Mouse (Mus musculus): ENCODE results near the gene Lgmn. TPM values are rescaled to one million over a fixed set of nuclear protein-coding genes. Genes with fewer than 3 reads are reported as not detected.

Lgmn gene
- polyA plus RNA-seq, 1 experiment from 2014 or later, result 47.2 TPM

DNA sequence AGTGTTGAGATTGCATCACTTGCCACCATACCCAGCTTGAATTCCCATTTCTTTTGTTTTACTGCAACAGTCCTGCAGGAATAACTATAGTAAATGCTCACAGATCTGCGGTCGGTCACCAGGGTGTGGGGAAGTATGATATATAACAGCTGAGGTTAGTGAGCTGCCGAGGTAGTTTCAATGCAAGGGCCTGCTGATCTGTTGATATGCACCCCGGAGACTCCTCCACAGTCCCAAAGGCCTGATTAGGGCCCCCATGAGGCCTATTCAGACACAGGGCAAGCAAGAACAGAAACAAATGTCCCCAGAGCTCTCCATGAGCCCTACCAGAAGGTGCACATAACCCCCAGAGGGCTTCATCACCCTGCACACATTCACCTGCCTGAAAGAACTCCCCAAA lies 9.4 kb downstream of the Lgmn start:
- no peak overlapping the region for H3K4me3 ChIP-seq
- ATAC-seq, result peak; percentile 53

DNA sequence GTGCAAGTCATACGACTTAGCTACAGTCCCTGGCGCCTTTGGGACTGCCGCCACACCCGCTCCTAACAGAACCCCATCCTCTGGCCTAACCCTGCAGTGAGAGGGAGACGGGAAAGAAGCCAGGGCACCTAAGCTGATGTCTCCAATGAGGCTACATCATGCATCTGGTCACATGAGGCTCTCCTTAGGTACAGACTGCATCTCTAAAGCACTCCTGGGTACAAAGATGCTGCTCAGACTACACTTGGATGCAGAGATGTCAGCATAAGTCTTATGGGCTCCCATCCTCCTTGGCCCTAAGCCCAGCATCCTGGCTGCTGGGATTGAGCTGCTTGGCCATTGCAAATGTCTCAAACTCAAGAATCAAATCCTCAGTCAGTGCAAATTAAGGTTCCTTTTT lies 10.0 kb downstream of the Lgmn start:
- H3K4me2 ChIP-seq, result 0 out of 2 replicates have a peak overlapping the region, but pooled peaks have one; percentile 18
- no peaks in the 10 kb centered on the region for H3K36me3 ChIP-seq
- no peak overlapping the region for H3K9ac ChIP-seq
- H3K4me1 ChIP-seq, result peaks cover 40% of the 10 kb centered on the region
- H3K27me3 ChIP-seq (replicated peaks), result no peaks in the 10 kb centered on the region
- H3K4me3 ChIP-seq, result no peak overlapping the region
- H3K9me3 ChIP-seq (replicated peaks), result no peaks in the 10 kb centered on the region
- no peak overlapping the region for H3K27ac ChIP-seq
- 76% methylated on average over 5 of the region's 5 CpGs for WGBS (ENCODE audit: insufficient replicate concordance)
- ATAC-seq, result no peak

More for the DNA sequence above, 9.4 kb downstream of the Lgmn start:
- peak overlapping the region; percentile 18; the same call in 1 of the 2 replicates for H3K4me2 ChIP-seq
- H3K9me3 ChIP-seq (replicated peaks), result no peaks in the 10 kb centered on the region
- no peak overlapping the region for H3K27ac ChIP-seq
- H3K27me3 ChIP-seq (replicated peaks), result no peaks in the 10 kb centered on the region
- H3K36me3 ChIP-seq, result no peaks in the 10 kb centered on the region
- no peak overlapping the region for H3K9ac ChIP-seq
- peaks cover 38% of the 10 kb centered on the region for H3K4me1 ChIP-seq
- 27% methylated on average over 4 of the region's 4 CpGs for WGBS (ENCODE audit: insufficient replicate concordance)

- Histone ChIP-seq H3K4me2 (peak overlapping the region; percentile 42), H3K9me3 (replicated peaks) (no peaks in the 10 kb centered on the region), H3K27ac (peak overlapping the region; percentile 86), H3K27me3 (replicated peaks) (no peaks in the 10 kb centered on the region), H3K36me3 (no peaks in the 10 kb centered on the region), H3K9ac (no peak overlapping the region), H3K4me1 (peaks cover 56% of the 10 kb centered on the region), H3K4me3 (no peak overlapping the region)
- WGBS (ENCODE audit: insufficient replicate concordance), result 27% methylated on average over 7 of the region's 7 CpGs
- peak; percentile 99 for ATAC-seq
These were observed 13.3 kb downstream of the Lgmn start for GRCm38 (mm10) chr12:102426285-102426684.

GRCm38 (mm10) chr12:102425048-102425578 lies 14.5 kb downstream of the Lgmn start:
- H3K27ac ChIP-seq, result no peak overlapping the region
- no peaks in the 10 kb centered on the region for H3K27me3 ChIP-seq (replicated peaks)
- no peaks in the 10 kb centered on the region for H3K9me3 ChIP-seq (replicated peaks)
- H3K4me1 ChIP-seq, result peaks cover 59% of the 10 kb centered on the region
- no peak for ATAC-seq
- H3K36me3 ChIP-seq, result no peaks in the 10 kb centered on the region
- H3K4me3 ChIP-seq, result no peak overlapping the region
- 59% methylated on average over 4 of the region's 4 CpGs for WGBS (ENCODE audit: insufficient replicate concordance)
- no peak overlapping the region for H3K9ac ChIP-seq
- no peak overlapping the region for H3K4me2 ChIP-seq

- Histone ChIP-seq H3K27me3 (replicated peaks) (no peaks in the 10 kb centered on the region), H3K4me2 (no peak overlapping the region), H3K4me3 (no peak overlapping the region), H3K27ac (no peak overlapping the region), H3K9ac (no peak overlapping the region), H3K4me1 (peaks cover 60% of the 10 kb centered on the region), H3K36me3 (no peaks in the 10 kb centered on the region), H3K9me3 (replicated peaks) (no peaks in the 10 kb centered on the region)
- no peak for ATAC-seq
- 56% methylated on average over 2 of the region's 2 CpGs for WGBS (ENCODE audit: insufficient replicate concordance)
These were observed 15.2 kb downstream of the Lgmn start for GRCm38 (mm10) chr12:102424456-102424855.

DNA sequence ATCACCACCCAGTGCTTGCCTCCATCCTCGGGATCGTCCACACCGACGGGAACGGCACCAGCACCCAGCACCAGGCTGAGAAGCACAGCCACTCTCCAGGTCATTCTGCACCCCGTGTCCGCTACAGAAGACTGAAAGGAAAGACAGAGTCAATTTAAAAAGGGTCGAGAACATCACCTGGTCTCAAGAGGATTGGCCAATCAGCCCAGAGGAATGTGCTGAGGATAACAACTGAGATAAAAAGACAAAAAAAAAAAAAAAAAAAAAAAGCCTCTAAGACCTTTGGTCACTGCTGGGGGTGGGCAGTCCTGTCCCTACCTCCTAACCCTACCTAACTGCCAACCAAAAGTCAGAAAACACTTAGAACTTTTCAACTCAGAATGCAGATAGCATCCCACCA lies 16.0 kb downstream of the Lgmn start:
- Histone ChIP-seq H3K27me3 (replicated peaks) (no peaks in the 10 kb centered on the region), H3K27ac (no peak overlapping the region), H3K9ac (no peak overlapping the region), H3K4me3 (no peak overlapping the region), H3K36me3 (no peaks in the 10 kb centered on the region), H3K4me2 (no peak overlapping the region), H3K4me1 (peaks cover 65% of the 10 kb centered on the region), H3K9me3 (replicated peaks) (no peaks in the 10 kb centered on the region)
- no peak for ATAC-seq
- 79% methylated on average over 8 of the region's 8 CpGs for WGBS (ENCODE audit: insufficient replicate concordance)

DNA sequence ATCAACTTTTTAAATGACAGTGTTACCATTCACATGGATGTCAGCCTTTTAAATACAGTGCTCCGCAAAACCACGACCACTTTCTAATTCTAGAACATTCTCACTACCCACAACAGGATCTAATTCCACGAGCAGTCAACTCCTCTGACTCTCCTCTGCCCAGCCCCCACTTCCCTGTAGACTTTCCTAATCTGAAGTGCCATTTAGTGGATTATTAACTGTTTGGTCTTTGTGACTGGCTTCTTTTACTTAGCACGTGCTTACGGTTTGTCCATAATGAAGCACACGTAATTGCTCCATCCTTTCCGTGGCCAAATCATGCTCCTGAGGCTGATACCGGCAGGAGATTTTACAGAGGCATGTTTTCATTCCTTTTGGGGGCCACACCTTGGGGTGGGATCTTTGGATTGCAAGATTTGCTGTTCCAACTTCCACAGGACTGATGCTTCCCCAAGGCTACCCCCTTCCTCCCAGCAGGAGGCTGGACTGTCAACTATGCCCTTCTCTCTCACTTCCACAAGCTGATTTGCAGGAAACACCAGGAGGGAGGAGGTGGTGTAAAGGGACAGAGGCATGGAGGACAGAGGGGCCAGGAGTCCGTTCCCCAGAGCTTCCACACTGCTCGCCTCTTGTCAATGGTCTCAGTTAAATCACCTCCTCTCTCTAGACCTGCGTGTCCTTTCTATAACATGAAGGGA lies 16.8 kb downstream of the Lgmn start:
- Histone ChIP-seq H3K4me3 (no peak overlapping the region), H3K27me3 (replicated peaks) (no peaks in the 10 kb centered on the region), H3K9ac (no peak overlapping the region), H3K27ac (no peak overlapping the region), H3K9me3 (replicated peaks) (no peaks in the 10 kb centered on the region), H3K4me1 (peaks cover 65% of the 10 kb centered on the region), H3K4me2 (no peak overlapping the region), H3K36me3 (no peaks in the 10 kb centered on the region)
- 75% methylated on average over 11 of the region's 11 CpGs for WGBS (ENCODE audit: insufficient replicate concordance)
- ATAC-seq, result no peak

GRCm38 (mm10) chr12:102422065-102422464 lies 17.5 kb downstream of the Lgmn start:
- peaks cover 65% of the 10 kb centered on the region for H3K4me1 ChIP-seq
- H3K4me2 ChIP-seq, result no peak overlapping the region
- no peak overlapping the region; the same call in 1 of the 2 replicates for H3K9ac ChIP-seq
- no peaks in the 10 kb centered on the region for H3K36me3 ChIP-seq
- no peaks in the 10 kb centered on the region for H3K27me3 ChIP-seq (replicated peaks)
- 0 out of 2 replicates have a peak overlapping the region, but pooled peaks have one; percentile 5 for H3K27ac ChIP-seq
- H3K4me3 ChIP-seq, result no peak overlapping the region
- ATAC-seq, result no peak
- no peaks in the 10 kb centered on the region for H3K9me3 ChIP-seq (replicated peaks)
- WGBS (ENCODE audit: insufficient replicate concordance), result 73% methylated on average over 6 of the region's 6 CpGs

GRCm38 (mm10) chr12:102420168-102420890 lies 19.3 kb downstream of the Lgmn start:
- Histone ChIP-seq H3K4me1 (peaks cover 59% of the 10 kb centered on the region), H3K27ac (no peak overlapping the region), H3K9ac (no peak overlapping the region), H3K4me2 (peak overlapping the region; percentile 19; the same call in 1 of the 2 replicates), H3K36me3 (no peaks in the 10 kb centered on the region), H3K4me3 (no peak overlapping the region), H3K27me3 (replicated peaks) (no peaks in the 10 kb centered on the region), H3K9me3 (replicated peaks) (no peaks in the 10 kb centered on the region)
- 40% methylated on average over 10 of the region's 10 CpGs for WGBS (ENCODE audit: insufficient replicate concordance)
- peak; percentile 83 for ATAC-seq

DNA sequence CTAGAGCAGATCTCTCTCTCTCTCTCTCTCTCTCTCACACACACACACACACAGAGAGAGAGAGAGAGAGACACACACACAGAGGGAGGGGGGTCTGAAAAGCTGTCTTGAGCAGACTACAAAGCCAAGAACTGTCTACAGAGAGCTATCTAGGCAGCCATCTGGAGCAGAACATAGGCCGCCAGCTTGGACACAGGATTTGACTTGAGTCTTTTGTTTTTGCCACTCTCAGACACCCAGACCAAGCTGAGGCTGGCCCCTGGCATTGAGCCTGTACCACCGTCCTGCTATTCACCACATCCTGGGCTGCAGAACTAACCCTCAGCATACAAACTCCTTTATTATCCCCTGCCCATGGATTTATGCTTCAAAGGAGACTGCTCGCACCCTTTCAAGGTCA lies 20.1 kb downstream of the Lgmn start:
- Histone ChIP-seq H3K4me3 (no peak overlapping the region), H3K27ac (no peak overlapping the region), H3K9me3 (replicated peaks) (no peaks in the 10 kb centered on the region), H3K4me1 (peaks cover 51% of the 10 kb centered on the region), H3K36me3 (no peaks in the 10 kb centered on the region), H3K27me3 (replicated peaks) (no peaks in the 10 kb centered on the region), H3K4me2 (no peak overlapping the region), H3K9ac (no peak overlapping the region)
- ATAC-seq, result 0 out of 2 replicates have a peak, but pooled peaks have one; percentile 6
- 33% methylated on average over 3 of the region's 3 CpGs for WGBS (ENCODE audit: insufficient replicate concordance)

DNA sequence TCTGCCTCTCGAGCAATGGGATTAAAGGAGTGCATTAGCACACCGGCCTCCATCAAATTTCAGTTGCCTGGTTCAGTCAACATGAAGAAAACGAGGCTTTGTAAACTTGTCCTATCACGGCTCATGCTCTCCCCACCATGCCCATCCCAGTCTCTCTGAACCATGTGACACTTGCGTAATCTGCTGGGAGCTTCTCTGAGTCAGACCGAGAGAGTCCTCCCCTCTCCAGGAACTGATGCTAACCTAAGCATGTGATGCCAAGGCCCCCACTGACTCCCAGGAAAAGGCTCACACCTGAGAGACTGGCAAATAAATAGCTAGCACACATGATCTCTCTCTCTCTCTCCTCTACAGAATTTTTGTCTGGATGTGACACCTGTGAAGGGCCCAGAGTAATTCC lies 21.9 kb downstream of the Lgmn start:
- Histone ChIP-seq H3K4me3 (no peak overlapping the region), H3K4me1 (peaks cover 41% of the 10 kb centered on the region), H3K27ac (no peak overlapping the region), H3K36me3 (no peaks in the 10 kb centered on the region), H3K9me3 (replicated peaks) (no peaks in the 10 kb centered on the region), H3K27me3 (replicated peaks) (no peaks in the 10 kb centered on the region), H3K4me2 (no peak overlapping the region), H3K9ac (no peak overlapping the region)
- WGBS (ENCODE audit: insufficient replicate concordance), result 71% methylated on average over 6 of the region's 6 CpGs
- no peak for ATAC-seq

- no peak overlapping the region for H3K4me3 ChIP-seq
- WGBS (ENCODE audit: insufficient replicate concordance), result 73% methylated on average over 7 of the region's 7 CpGs
- H3K9me3 ChIP-seq (replicated peaks), result no peaks in the 10 kb centered on the region
- H3K4me1 ChIP-seq, result peaks cover 34% of the 10 kb centered on the region
- no peak overlapping the region for H3K4me2 ChIP-seq
- H3K36me3 ChIP-seq, result no peaks in the 10 kb centered on the region
- H3K27ac ChIP-seq, result no peak overlapping the region
- no peak overlapping the region for H3K9ac ChIP-seq
- no peak for ATAC-seq
- no peaks in the 10 kb centered on the region for H3K27me3 ChIP-seq (replicated peaks)
These were observed 22.6 kb downstream of the Lgmn start for GRCm38 (mm10) chr12:102416955-102417510.

Measured in liver, embryonic 12.5 days (tissue).